Mouse (Mus musculus) ES-Bruce4 (cell line): Measurements from ENCODE around the gene Mgmt.

ENCODE experiments used
- CTCF ChIP-seq: IDR thresholded peaks from one replicate; pipeline ENCODE4 v1.8.1; 2011; ENCODE audit warnings: low read depth, low read length
- EP300 ChIP-seq: IDR thresholded peaks from 2 replicates; pipeline ENCODE4 v1.6.1; 2011; ENCODE audit warnings: low read depth, low read length; ENCODE audit not compliant: insufficient read depth
- POLR2A ChIP-seq: IDR thresholded peaks from one replicate; pipeline ENCODE4 v1.8.1; 2011; ENCODE audit warnings: low read length; ENCODE audit not compliant: insufficient read depth

GRCm38 (mm10) chr7:136997456-136997855 lies 103.0 kb downstream of the Mgmt start:
- TF ChIP-seq POLR2A (no peak), EP300 (no peak), CTCF (no peak)
